Mouse (Mus musculus) kidney, adult 2 months (tissue): ENCODE measurements around the gene Dyrk1b. TPM values are rescaled to one million over a fixed set of nuclear protein-coding genes. Genes with fewer than 3 reads are reported as not detected.

Experiments
- DNase-seq: peaks from one replicate; pipeline ENCODE4 v3.0.0; 2021
- H3K27ac ChIP-seq: fragments of 200-500 bp; 2 replicates; pipeline ENCODE4 v1.5.1; 2012; ENCODE audit warnings: low read depth, low read length, control low read depth, inconsistent platforms; ENCODE audit not compliant: insufficient read depth
- H3K27me3 ChIP-seq: fragments of 200-500 bp; replicated peaks from 2 replicates; pipeline ENCODE4 v1.6.1; 2012; ENCODE audit warnings: mild to moderate bottlenecking, moderate library complexity, low read length, inconsistent platforms; ENCODE audit not compliant: control insufficient read depth, insufficient read depth
- H3K36me3 ChIP-seq: fragments of 200-500 bp; 2 replicates; pipeline ENCODE4 v1.6.1; 2012; ENCODE audit warnings: mild to moderate bottlenecking, moderate library complexity, low read length, inconsistent platforms; ENCODE audit not compliant: control insufficient read depth, insufficient read depth
- H3K4me1 ChIP-seq: fragments of 200-500 bp; 2 replicates; pipeline ENCODE4 v1.6.1; 2011; ENCODE audit warnings: low read length; ENCODE audit not compliant: control insufficient read depth, insufficient read depth
- H3K4me3 ChIP-seq: fragments of 200-500 bp; 2 replicates; pipeline ENCODE4 v1.5.1; 2011; ENCODE audit warnings: mild to moderate bottlenecking, low read depth, low read length, control low read depth; ENCODE audit not compliant: insufficient read depth
- CTCF ChIP-seq: fragments of 200-500 bp; conservative IDR thresholded peaks from 2 replicates; pipeline ENCODE4 v1.5.1; 2011; ENCODE audit warnings: low read depth, mild to moderate bottlenecking, control low read depth, low read length, moderate library complexity, mixed read lengths; ENCODE audit not compliant: insufficient read depth, insufficient read length
- POLR2A ChIP-seq: fragments of 200-500 bp; IDR thresholded peaks from one replicate; pipeline ENCODE4 v1.6.1; 2011; ENCODE audit warnings: low read depth, low read length, control low read depth
- WGBS: fragments of 180-500 bp; shearing (Covaris S2); methylation state at CpG from one replicate; pipeline ENCODE4 v1.1.7; 2018; 5-methylcytosine and 5-hydroxymethylcytosine counted together
- polyA plus RNA-seq: library from polyadenylated mRNA; depleted of rRNA; stranded (reverse); fragments of >200 nt; gene quantifications from 2 replicates; pipeline ENCODE4 v1.2.3, GENCODE M21; 2012

The Dyrk1b gene
- polyA plus RNA-seq, 1 experiment, result 31.1 TPM

DNA sequence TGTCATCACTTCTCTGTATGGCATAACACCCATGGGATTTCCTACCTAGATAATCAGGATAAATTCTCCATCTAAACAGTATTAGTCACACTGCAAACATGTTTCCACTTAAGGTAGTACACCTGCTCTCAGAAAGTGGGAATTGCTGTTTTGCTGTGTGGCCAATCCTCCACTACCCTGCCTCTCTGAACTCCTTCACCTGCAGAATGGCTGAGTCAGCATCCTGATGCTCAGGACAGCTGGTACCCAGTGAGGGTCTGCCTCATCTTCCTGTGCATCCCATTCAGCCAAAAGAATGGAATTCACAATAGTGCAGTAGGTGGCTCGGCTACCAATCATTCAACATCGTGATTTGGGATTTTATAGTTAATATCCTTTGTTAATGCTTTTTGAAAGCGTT is 19.4 kb upstream of the Dyrk1b start:
- Histone ChIP-seq H3K27me3 (no peaks in the 10 kb centered on the region), H3K4me3 (no peak overlapping the region), H3K4me1 (no peaks in the 10 kb centered on the region), H3K36me3 (no peaks in the 10 kb centered on the region), H3K27ac (no peak overlapping the region)
- TF ChIP-seq CTCF, result no peak
- no peak for TF ChIP-seq POLR2A
- DNase-seq, result no peak
- 79% methylated on average over 3 of the region's 3 CpGs for WGBS

DNA sequence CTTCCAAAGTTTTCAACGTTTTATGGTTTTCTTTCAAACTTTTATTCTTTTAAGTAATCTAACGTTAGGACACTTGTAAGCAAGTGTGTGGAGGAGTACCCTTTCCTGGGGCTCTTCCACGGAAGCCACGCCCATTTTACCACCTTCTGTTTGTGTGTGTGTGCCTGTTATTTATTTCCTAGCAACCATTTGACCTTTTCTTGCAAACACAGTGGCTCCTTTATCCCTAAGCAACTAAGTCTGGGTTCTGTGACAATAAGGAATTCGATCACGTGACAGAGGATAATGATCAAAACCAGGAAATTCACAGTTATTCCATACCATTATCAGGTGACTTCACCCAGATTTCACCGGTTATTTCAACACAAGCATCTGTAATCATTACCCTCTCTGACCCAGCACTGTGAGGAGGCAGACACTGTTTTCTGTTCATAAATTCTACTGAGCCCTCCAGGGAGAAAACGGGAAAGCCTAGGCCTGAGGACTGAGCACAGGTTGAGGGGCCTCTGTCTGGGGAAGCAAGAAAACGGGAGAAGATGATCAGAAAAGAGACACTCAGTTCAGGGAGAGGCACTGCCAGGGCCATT is 18.0 kb upstream of the Dyrk1b start:
- no peaks in the 10 kb centered on the region for H3K4me1 ChIP-seq
- no peak overlapping the region for H3K27ac ChIP-seq
- H3K36me3 ChIP-seq, result no peaks in the 10 kb centered on the region
- H3K4me3 ChIP-seq, result no peak overlapping the region
- no peak for TF ChIP-seq POLR2A
- TF ChIP-seq CTCF, result no peak
- DNase-seq, result no peak
- no peaks in the 10 kb centered on the region for H3K27me3 ChIP-seq
- 35% methylated on average over 9 of the region's 9 CpGs for WGBS

DNA sequence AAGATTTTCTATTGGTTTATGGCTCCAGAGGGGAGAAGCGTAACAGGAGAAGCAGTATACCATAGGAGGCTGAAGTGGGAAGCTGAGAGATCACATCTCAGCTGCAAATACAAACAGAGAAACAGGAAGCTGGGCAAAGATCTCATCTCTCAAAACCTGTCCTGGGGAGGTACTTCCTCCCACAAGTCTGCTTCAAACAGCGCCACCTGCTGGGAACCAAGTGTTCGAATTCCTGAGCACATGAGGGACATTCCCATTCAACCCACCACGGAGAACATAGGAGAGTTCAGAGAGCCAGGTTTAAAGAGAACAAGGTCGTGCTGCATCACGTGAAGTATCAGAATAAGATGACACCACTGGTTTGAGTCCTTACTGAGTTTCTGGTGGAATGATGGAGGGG is 13.9 kb upstream of the Dyrk1b start:
- Histone ChIP-seq H3K27ac (no peak overlapping the region), H3K4me3 (no peak overlapping the region), H3K27me3 (no peaks in the 10 kb centered on the region), H3K36me3 (no peaks in the 10 kb centered on the region), H3K4me1 (no peaks in the 10 kb centered on the region; the same call in 1 of the 2 replicates)
- DNase-seq, result no peak
- TF ChIP-seq CTCF (0 out of 2 replicates have a peak, but pooled peaks have one; percentile 9), POLR2A (no peak)
- 82% methylated on average over 6 of the region's 6 CpGs for WGBS

DNA sequence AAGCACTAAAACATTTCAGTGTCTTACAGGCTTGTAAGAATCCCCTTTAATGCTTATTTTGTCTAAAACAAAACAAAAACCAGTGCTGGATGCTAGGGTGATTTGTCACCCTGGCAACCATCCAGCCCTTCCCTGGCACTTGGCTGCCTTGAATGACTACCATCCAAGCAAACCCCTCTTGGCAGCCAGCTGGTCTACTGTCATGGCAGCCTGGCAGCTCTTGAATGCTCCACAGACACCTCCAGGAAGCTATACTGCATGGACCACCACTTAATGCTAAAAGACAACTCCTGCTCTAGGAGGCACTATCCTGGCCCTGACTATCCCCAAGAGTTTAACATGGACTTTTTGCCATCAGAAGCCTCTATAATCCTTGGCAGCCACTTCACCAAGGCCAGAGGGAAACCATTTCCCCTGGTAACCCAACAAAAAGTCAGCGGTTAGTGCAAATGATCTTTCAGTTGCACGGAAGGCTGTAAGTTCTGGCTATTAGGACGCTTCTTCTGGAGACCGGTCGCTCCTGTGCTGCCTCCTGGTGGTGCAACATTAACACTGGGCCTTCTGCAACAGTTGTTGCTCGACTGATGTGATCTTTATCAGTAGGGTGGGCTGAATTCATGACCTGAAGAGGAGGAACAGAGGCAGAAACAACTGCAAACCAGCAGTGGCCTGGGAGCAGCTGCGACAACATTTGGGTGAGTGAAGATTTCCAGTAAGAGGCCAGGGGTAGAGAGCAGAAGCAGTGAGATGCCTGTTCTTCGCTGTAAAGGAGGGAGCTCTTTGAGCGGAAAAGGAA is 10.8 kb upstream of the Dyrk1b start:
- DNase-seq, result peak; percentile 79
- peak overlapping the region; percentile 72 for H3K4me3 ChIP-seq
- peak overlapping the region; percentile 64; the same call in 1 of the 2 replicates for H3K27ac ChIP-seq
- H3K36me3 ChIP-seq, result no peaks in the 10 kb centered on the region
- TF ChIP-seq CTCF, result peak; percentile 84
- TF ChIP-seq POLR2A, result no peak
- H3K4me1 ChIP-seq, result peaks cover 4% of the 10 kb centered on the region; the same call in 1 of the 2 replicates
- WGBS, result 4% methylated on average over 9 of the region's 9 CpGs
- no peaks in the 10 kb centered on the region for H3K27me3 ChIP-seq

DNA sequence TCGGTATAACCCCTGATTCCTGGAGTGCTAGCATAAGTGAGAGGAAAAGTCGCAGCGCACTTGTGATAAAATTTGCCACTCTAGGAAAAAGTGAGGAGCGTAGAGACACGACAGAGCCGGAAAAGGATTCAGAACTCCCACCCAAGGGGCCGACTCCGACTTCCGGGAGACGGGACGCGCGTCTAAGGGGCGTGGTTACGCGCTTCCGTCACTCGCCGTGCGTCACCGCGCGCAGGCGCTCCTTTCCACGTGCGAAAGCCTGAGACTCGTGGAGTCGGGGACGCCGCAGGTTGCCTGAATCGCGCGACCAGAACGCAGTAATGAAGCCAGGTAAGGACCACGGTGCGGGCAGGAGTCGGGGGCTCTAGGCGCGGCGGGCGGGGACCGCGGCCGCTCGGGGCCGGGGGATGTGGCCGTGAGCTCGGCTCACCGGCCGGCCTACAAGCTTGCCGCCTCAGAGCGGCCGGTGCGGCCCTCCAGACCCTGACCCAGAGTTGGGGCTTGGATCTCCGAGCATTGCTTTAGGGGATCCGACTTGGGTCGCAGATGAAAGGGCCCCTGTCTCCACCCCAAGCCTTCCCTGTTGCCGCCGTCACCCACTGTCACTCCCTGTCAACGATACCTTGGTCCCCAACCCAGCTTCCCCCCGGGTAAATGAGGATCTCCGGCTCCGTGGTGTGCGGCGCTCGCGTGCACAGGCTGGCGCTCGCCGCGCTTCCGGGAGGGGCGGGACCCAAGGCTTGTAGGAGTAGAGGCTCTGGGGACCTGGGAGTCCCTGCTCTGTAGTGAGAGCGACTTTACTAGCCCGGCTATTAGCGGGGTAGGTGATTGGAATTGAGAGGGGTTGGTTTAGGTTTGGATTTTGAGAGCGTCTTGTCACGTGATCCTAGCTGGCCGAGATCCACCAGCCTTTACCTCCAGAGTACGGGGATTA is 9.5 kb upstream of the Dyrk1b start, which contains the start of gene Fbl:
TSS of gene Fbl (plus strand) at position 222 of the 934 bp plus-strand sequence.
- under 1% methylated on average over 80 of the region's 80 CpGs for WGBS
- Histone ChIP-seq H3K4me3 (peak within 1 kb of the TSS; percentile 72), H3K36me3 (no peaks in the 10 kb centered on the region), H3K27ac (peak within 1 kb of the TSS; percentile 64; the same call in 1 of the 2 replicates), H3K4me1 (peaks cover 4% of the 10 kb centered on the region; the same call in 1 of the 2 replicates), H3K27me3 (no peaks in the 10 kb centered on the region)
- TF ChIP-seq CTCF (no peak), POLR2A (peak; percentile 31)
- peak; percentile 94 for DNase-seq

DNA sequence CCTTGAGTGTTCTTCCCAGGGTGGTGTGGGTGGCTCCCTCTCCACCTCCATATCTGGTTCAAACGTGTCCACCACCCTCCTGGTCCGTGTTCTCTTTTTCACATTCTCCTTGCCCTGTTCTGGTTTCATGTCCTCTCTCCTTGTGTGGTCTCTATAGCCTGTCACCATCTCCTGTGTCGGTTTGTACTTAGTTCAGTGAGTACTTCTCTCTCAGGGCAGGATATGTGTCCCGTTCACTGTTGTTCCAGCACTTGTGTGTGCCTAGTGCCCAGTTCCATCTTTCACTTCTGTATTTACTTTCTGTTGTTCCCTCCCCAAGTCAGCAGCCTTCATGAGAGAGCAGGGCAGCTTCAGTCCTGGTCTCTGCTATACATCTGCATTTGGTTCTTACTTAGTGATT is 3.9 kb upstream of the Dyrk1b start:
- no peaks in the 10 kb centered on the region for H3K36me3 ChIP-seq
- no peaks in the 10 kb centered on the region for H3K27me3 ChIP-seq
- no peak for DNase-seq
- no peak overlapping the region for H3K4me3 ChIP-seq
- H3K4me1 ChIP-seq, result peaks cover 4% of the 10 kb centered on the region; the same call in 1 of the 2 replicates
- no peak overlapping the region for H3K27ac ChIP-seq
- TF ChIP-seq POLR2A (no peak), CTCF (no peak)
- 73% methylated on average over 4 of the region's 4 CpGs for WGBS
